Mouse (Mus musculus) midbrain, embryonic 13.5 days (tissue): ENCODE measurements at regions not wholly inside any gene's neighbourhood (a gene's known extent, or its start where the extent isn't known, plus 50 kb on each side); places are given as distances from the start of the nearest gene placed in this dataset.

Experiments
- ATAC-seq: fragments of 200-750 bp; cut with Nextera tagmentation; 2 replicates; pipeline ENCODE4 v1.8.0; 2017; ENCODE audit warnings: mild to moderate bottlenecking, moderate TSS enrichment, moderate library complexity
- H3K27ac ChIP-seq: fragments of 300-500 bp; sonication (generic); 2 replicates; pipeline ENCODE4 v1.5.1; 2015; ENCODE audit warnings: inconsistent platforms, mild to moderate bottlenecking, moderate library complexity
- H3K27me3 ChIP-seq: fragments of 300-500 bp; sonication (generic); 2 replicates; pipeline ENCODE4 v1.6.1; 2015; ENCODE audit warnings: mild to moderate bottlenecking, inconsistent platforms
- H3K36me3 ChIP-seq: fragments of 300-500 bp; sonication (generic); 2 replicates; pipeline ENCODE4 v1.6.1; 2015; ENCODE audit warnings: mild to moderate bottlenecking, inconsistent platforms
- H3K4me1 ChIP-seq: fragments of 300-500 bp; sonication (generic); replicated peaks from 2 replicates; pipeline ENCODE4 v1.6.1; 2015; ENCODE audit warnings: inconsistent platforms
- H3K4me2 ChIP-seq: fragments of 300-500 bp; sonication (generic); replicated peaks from 2 replicates; pipeline ENCODE4 v1.6.1; 2015; ENCODE audit warnings: moderate library complexity, mild to moderate bottlenecking, inconsistent platforms
- H3K4me3 ChIP-seq: fragments of 300-500 bp; sonication (generic); replicated peaks from 2 replicates; pipeline ENCODE4 v1.5.1; 2015; ENCODE audit warnings: mild to moderate bottlenecking, inconsistent platforms
- H3K9ac ChIP-seq: fragments of 300-500 bp; sonication (generic); replicated peaks from 2 replicates; pipeline ENCODE4 v1.6.1; 2015; ENCODE audit warnings: mild to moderate bottlenecking, inconsistent platforms
- H3K9me3 ChIP-seq: fragments of 300-500 bp; sonication (generic); 2 replicates; pipeline ENCODE4 v1.6.1; 2016; ENCODE audit warnings: mild to moderate bottlenecking, inconsistent platforms
- WGBS: fragments of 180-500 bp; shearing (Covaris S2); methylation state at CpG from one replicate; pipeline ENCODE4 v1.1.7; 2015; 5-methylcytosine and 5-hydroxymethylcytosine counted together

DNA sequence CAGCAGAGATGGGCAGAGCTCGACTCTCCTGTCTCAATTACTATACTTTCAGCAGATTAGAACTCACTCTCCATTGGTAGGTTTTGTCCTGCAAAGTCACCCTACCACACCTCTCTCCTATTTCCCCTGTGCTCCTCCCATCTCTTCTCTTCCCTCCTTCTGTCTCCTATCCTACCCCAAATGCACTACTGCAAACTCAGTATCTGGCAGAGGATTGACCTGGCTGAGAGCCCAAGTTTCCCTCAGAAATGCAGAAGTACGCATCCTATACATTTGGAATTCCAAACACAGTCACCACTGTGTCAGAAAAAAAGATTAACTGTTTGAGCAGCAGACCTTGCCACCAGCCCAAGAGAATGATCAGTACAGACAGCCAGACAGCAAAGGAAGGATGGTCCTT, 163.4 kb downstream of the Rpl10-ps3 start:
- Histone ChIP-seq H3K4me2 (no peak overlapping the region), H3K27me3 (no peaks in the 10 kb centered on the region), H3K4me1 (no peaks in the 10 kb centered on the region), H3K4me3 (no peak overlapping the region), H3K27ac (no peak overlapping the region), H3K9ac (no peak overlapping the region), H3K9me3 (no peaks in the 10 kb centered on the region), H3K36me3 (no peaks in the 10 kb centered on the region)
- ATAC-seq: no peak
- 71% methylated on average over 2 of the region's 2 CpGs for WGBS

DNA sequence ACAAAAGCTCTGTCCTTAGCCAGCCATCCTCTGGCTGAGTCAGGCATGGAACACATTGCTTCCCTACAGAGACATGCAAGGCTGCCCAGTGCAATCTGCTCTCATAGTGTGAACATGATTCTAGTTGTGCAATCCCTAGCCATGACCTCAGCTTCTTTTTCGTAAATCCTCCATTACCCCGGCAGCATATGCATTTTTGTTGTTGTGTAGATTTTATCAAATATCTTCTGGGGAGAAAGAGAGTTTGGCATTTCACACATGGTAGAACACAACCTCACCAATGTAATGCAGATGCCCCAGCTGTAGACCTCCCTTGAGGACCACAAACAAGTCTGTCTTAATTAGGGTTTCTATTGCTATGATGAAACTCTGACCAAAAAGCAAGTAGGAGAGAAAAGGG, 168.6 kb downstream of the Rpl10-ps3 start:
- Histone ChIP-seq H3K27me3 (no peaks in the 10 kb centered on the region), H3K4me1 (peaks cover 3% of the 10 kb centered on the region; the same call in 1 of the 2 replicates), H3K27ac (no peak overlapping the region), H3K9ac (no peak overlapping the region), H3K4me2 (no peak overlapping the region), H3K4me3 (no peak overlapping the region), H3K36me3 (no peaks in the 10 kb centered on the region), H3K9me3 (no peaks in the 10 kb centered on the region)
- ATAC-seq: no peak
- WGBS: 90% methylated on average over 2 of the region's 2 CpGs

DNA sequence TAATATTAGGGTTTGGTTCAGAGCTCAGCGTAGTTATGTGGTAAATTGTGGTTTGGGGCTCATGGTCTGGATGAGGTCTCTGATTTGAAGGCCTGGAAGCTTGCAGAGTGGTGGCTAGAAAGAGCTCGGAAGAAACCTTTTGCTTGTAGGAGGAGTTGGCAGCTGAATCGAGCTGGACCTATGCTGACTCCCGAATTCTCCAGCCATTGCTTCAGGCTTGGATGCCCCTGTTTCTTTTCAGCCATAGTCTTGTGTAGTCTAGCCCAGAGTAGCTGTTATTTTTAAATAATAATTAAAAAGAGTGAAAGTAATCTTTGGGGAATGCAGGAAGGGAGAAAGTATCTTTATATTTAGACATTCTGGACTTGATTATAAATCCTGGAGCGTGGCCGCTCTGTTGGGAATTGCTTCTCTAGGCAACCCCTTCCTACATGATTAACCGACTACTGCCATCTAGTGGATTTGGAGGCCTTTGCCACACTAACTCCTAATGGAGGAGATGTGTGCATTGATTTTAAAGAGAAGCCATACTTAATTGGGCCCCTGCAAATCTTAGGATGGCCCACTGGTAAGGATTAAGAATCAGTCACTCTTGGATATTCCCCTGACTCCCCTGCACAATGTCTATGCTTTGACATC, 172.8 kb downstream of the Rpl10-ps3 start:
- Histone ChIP-seq H3K9ac (no peak overlapping the region), H3K36me3 (no peaks in the 10 kb centered on the region), H3K9me3 (no peaks in the 10 kb centered on the region), H3K4me1 (peaks cover 11% of the 10 kb centered on the region), H3K4me3 (no peak overlapping the region), H3K27me3 (no peaks in the 10 kb centered on the region), H3K4me2 (peak overlapping the region; percentile 24; the same call in 1 of the 2 replicates), H3K27ac (no peak overlapping the region)
- 32% methylated on average over 7 of the region's 7 CpGs for WGBS
- ATAC-seq: peak; percentile 78

DNA sequence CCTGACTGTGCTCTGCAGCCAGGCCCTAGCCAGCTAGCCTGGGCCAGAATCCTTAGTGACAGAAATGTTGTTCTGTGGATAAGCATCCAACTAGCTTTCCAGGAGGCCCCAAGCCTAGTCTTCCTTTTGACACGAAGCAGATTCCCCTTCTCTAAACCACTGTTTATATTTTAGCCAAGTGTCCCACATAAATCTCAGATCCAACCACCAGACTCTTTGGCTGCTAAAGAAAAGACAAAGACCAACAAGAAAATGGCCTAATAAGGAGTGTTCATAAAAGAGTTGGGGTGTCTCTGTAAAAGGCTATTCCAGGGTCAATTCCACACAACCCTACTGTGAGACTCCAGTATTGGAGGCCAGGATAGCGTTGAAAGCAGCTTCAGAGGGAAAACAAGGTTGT, 173.6 kb downstream of the Rpl10-ps3 start:
- 79% methylated on average over 2 of the region's 2 CpGs for WGBS

DNA sequence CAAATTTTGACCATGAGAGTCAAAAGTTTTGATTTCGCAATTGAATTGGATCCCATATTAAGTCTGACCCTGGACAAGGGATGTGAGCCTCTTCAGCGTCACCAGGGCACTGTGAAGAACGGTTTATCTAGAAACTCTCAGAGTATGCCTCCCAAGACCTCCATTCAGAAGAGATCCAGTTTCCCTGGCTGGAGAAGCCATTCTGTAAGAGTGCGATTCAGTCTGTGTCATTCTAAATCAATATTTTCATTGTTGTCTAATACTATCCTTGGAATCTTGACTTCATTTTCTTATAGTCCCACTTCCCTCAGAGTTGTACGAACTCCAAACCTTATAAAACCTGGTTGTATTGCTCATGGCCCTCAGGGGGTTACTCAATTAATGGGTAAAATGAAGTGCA, 174.1 kb downstream of the Rpl10-ps3 start:
- Histone ChIP-seq H3K4me2 (no peak overlapping the region), H3K9me3 (no peaks in the 10 kb centered on the region), H3K4me3 (no peak overlapping the region), H3K27me3 (no peaks in the 10 kb centered on the region), H3K4me1 (peaks cover 11% of the 10 kb centered on the region), H3K36me3 (no peaks in the 10 kb centered on the region), H3K27ac (no peak overlapping the region), H3K9ac (no peak overlapping the region)
- WGBS: 92% methylated on average over 5 of the region's 5 CpGs
- no peak for ATAC-seq

More for the DNA sequence above, 173.6 kb downstream of the Rpl10-ps3 start:
- H3K27ac ChIP-seq: no peak overlapping the region
- H3K9me3 ChIP-seq: no peaks in the 10 kb centered on the region
- H3K4me2 ChIP-seq: no peak overlapping the region
- peaks cover 11% of the 10 kb centered on the region for H3K4me1 ChIP-seq
- H3K27me3 ChIP-seq: no peaks in the 10 kb centered on the region
- H3K36me3 ChIP-seq: no peaks in the 10 kb centered on the region
- ATAC-seq: no peak
- no peak overlapping the region for H3K9ac ChIP-seq
- H3K4me3 ChIP-seq: no peak overlapping the region

DNA sequence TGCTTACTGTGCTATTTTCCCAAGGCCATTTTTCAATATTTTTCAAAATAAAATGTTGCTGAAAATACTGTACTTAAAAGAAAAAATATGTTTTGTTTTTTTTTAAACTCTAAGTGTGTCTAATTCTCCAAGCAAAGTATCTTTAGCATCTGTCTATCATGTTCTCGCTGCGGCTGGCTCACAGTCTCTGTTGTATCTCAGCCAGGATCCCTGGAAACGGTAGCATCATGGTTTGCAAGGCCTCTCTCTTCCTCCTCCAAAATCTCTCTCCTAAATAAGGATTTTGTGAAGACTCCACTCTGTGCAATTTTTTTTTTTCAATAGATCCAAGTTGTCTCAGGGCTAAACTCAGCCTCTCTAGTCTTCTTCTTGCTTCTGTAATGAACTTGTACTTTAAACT, 190.2 kb downstream of the Rpl10-ps3 start:
- H3K27ac ChIP-seq: no peak overlapping the region
- H3K9me3 ChIP-seq: no peaks in the 10 kb centered on the region
- no peak overlapping the region for H3K4me2 ChIP-seq
- no peaks in the 10 kb centered on the region for H3K36me3 ChIP-seq
- H3K4me1 ChIP-seq: no peaks in the 10 kb centered on the region
- H3K9ac ChIP-seq: no peak overlapping the region
- 90% methylated on average over 3 of the region's 3 CpGs for WGBS
- ATAC-seq: no peak
- no peaks in the 10 kb centered on the region for H3K27me3 ChIP-seq
- H3K4me3 ChIP-seq: no peak overlapping the region

DNA sequence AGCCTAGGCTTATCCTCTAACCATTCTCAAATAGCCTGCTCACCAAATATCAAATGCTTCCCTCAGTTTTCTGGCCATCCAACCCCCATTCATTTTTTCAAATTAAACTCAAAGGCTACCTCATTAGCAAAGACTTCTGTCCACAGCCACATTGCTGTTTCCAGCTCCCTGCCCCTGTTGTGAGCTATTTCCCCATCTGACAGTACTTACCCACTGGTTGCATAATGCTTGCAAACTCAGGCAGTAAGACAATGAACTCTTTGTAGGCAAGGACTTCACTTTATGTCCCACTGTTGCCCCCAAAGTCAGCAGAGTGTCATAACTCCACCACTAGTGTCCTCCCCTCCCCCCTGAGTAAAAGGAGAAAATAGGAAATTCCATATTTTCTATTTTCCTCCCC, 194.7 kb downstream of the Rpl10-ps3 start:
- Histone ChIP-seq H3K9me3 (no peaks in the 10 kb centered on the region), H3K9ac (no peak overlapping the region), H3K4me2 (no peak overlapping the region), H3K36me3 (no peaks in the 10 kb centered on the region), H3K27ac (no peak overlapping the region), H3K4me3 (no peak overlapping the region), H3K4me1 (no peaks in the 10 kb centered on the region), H3K27me3 (no peaks in the 10 kb centered on the region)
- no peak for ATAC-seq

DNA sequence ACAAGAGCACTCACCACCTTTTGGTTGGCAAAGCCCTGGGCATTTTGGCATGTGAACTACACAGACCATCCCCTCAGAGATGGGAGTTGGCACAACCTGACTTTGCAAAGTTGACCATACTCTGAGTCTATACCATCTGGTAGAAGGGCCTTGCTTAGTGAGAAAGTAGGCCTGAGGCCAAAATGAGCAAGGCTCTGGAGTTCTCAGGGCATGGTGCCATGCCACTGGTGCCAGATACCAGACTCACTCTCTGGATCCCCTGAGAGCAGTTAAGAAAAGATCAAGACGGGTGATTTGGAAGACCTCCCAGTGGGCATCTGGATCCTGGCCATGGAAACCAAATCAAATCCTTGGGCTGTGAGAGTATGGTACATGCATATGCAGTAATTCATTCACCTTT, 202.0 kb downstream of the Rpl10-ps3 start:
- Histone ChIP-seq H3K27ac (no peak overlapping the region), H3K27me3 (no peaks in the 10 kb centered on the region), H3K4me1 (peaks cover 25% of the 10 kb centered on the region), H3K36me3 (no peaks in the 10 kb centered on the region), H3K9ac (no peak overlapping the region), H3K9me3 (no peaks in the 10 kb centered on the region), H3K4me3 (no peak overlapping the region), H3K4me2 (no peak overlapping the region)
- no peak for ATAC-seq
- 40% methylated on average over 1 of the region's 1 CpGs for WGBS

DNA sequence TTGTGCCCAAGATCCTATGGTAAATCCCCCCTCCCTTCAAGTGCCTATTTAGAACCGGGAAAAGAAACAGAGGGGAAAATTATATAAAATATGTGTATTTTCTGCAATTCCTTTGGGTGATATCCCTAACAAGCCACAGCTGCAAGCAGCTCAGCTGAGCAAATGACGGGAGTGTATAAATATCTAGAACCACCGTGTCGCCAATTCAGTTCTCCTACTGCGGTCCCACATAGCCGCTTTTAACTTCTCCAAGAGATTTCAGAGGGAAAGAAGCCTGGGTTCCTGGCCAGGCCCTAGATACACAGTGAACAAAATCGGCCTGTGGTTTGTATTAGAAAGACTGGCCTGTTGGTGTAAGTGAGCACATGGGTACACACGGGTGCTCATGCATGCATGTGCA, 202.7 kb downstream of the Rpl10-ps3 start:
- H3K27ac ChIP-seq: no peak overlapping the region
- ATAC-seq: no peak
- H3K4me1 ChIP-seq: peaks cover 25% of the 10 kb centered on the region
- H3K9ac ChIP-seq: no peak overlapping the region
- H3K36me3 ChIP-seq: no peaks in the 10 kb centered on the region
- H3K27me3 ChIP-seq: no peaks in the 10 kb centered on the region
- H3K4me3 ChIP-seq: no peak overlapping the region
- 95% methylated on average over 8 of the region's 8 CpGs for WGBS
- H3K4me2 ChIP-seq: no peak overlapping the region
- no peaks in the 10 kb centered on the region for H3K9me3 ChIP-seq

DNA sequence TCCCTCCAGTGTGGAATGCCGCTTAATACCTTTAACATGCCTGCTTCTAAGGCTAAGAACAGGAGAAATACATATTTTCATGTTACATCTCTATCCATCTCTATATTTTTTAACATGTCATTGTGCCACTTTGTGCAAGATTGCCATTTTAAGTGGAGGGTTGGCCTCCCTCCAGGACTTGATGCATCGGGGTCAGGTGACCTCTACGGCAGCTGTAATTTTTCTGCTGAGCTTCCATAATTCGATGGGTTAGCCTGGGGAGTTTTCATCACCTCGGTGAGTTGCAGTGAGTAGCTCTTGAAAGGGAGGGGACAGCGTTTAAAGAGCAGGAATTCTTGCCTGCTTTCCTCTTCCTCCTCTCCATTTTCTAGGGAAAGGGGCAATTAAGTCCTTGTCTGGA, 203.6 kb downstream of the Rpl10-ps3 start:
- no peak overlapping the region for H3K9ac ChIP-seq
- peaks cover 25% of the 10 kb centered on the region for H3K4me1 ChIP-seq
- peak overlapping the region; percentile 16; the same call in 1 of the 2 replicates for H3K27ac ChIP-seq
- H3K27me3 ChIP-seq: no peaks in the 10 kb centered on the region
- H3K9me3 ChIP-seq: no peaks in the 10 kb centered on the region
- WGBS: 68% methylated on average over 6 of the region's 6 CpGs
- H3K4me3 ChIP-seq: no peak overlapping the region
- no peak for ATAC-seq
- no peaks in the 10 kb centered on the region for H3K36me3 ChIP-seq
- no peak overlapping the region for H3K4me2 ChIP-seq

DNA sequence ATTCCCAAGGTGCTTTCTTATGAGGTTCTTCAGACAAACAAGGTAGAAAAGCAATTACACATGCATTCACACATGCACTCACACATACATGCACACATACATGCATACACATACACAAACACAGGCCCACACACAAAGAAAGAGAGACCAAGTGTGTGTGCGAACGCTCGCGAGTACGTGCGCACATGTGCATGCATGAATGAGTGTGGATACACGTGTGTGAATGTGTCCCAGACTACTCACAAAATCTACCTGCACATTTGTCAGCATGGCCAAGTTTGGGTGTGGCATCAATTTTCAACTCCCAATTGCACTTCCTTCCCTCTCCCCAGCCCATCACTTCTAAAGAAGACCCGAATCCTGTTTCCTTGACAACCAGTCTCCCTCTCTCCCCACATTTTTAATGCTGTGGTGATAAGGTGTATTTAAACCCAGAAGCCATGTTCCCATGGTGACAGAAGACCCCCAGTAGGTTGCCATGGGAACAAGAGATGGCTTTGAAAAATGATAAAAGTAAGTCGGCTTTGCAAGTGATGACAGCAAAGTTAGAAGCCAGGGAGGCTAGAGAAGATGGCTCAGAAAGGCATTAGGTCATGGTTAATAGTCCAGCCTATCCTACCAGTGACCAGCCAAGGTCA, 206.3 kb downstream of the Rpl10-ps3 start:
- Histone ChIP-seq H3K9ac (no peak overlapping the region), H3K4me1 (peaks cover 25% of the 10 kb centered on the region), H3K9me3 (no peaks in the 10 kb centered on the region), H3K27ac (peak overlapping the region; percentile 69), H3K27me3 (no peaks in the 10 kb centered on the region), H3K4me2 (0 out of 2 replicates have a peak overlapping the region, but pooled peaks have one; percentile 7), H3K36me3 (no peaks in the 10 kb centered on the region), H3K4me3 (no peak overlapping the region)
- WGBS: 82% methylated on average over 9 of the region's 9 CpGs
- peak; percentile 67 for ATAC-seq

DNA sequence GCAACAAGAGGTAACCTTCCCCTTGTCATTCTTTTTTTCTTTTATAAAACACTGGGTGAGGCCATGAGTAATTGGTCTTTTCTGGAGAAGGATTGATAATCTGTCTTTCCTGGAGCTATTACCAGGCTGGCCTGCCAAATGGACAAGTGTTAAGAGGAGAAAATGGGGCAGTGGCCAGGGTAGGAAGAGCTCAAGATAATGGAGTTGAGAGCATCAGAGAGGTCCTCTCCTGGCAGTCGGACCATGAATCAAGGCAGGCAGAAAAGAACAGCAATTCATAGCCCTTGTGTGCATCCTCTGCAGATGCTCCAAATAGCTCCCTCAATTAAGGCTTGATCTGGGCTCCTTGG, 208.2 kb downstream of the Rpl10-ps3 start:
- Histone ChIP-seq H3K36me3 (no peaks in the 10 kb centered on the region), H3K9ac (no peak overlapping the region), H3K4me2 (no peak overlapping the region), H3K27me3 (no peaks in the 10 kb centered on the region), H3K4me3 (no peak overlapping the region), H3K27ac (no peak overlapping the region), H3K9me3 (no peaks in the 10 kb centered on the region), H3K4me1 (peaks cover 25% of the 10 kb centered on the region)
- ATAC-seq: no peak
- 78% methylated on average over 1 of the region's 1 CpGs for WGBS
